Mouse (Mus musculus) heart, postnatal 0 days (tissue): ENCODE results near the gene Ppp1r8.

Experiments used
- CTCF ChIP-seq: IDR thresholded peaks from 2 replicates; pipeline ENCODE4 v1.5.1; 2016; ENCODE audit warnings: antibody characterized with exemption, control low read depth, low read depth
- EP300 ChIP-seq: IDR thresholded peaks from 2 replicates; pipeline ENCODE4 v1.6.1; 2016; ENCODE audit warnings: antibody characterized with exemption, low read depth

- no peak for TF ChIP-seq CTCF
- TF ChIP-seq EP300: no peak
These were observed 37.8 kb downstream of the Ppp1r8 start for GRCm38 (mm10) chr4:132805146-132805545.
